Mouse (Mus musculus) kidney, adult 10 weeks (tissue): Measurements from ENCODE around the gene Plekhn1. TPM values are rescaled to one million over a fixed set of nuclear protein-coding genes. Genes with fewer than 3 reads are reported as not detected.

ENCODE experiments used
- polyA plus RNA-seq: library from polyadenylated mRNA; stranded (reverse); fragments of 350-450 nt; fragmentation: Illumina TruSeq; extraction: RNeasy Lipid Tissue Mini Kit (QIAGEN cat#74804); gene quantifications from one replicate; pipeline ENCODE4 v1.2.3, GENCODE M21; 2014; ENCODE audit warnings: low read depth, low replicate concordance

Plekhn1 gene
- polyA plus RNA-seq = 2.0 TPM

DNA sequence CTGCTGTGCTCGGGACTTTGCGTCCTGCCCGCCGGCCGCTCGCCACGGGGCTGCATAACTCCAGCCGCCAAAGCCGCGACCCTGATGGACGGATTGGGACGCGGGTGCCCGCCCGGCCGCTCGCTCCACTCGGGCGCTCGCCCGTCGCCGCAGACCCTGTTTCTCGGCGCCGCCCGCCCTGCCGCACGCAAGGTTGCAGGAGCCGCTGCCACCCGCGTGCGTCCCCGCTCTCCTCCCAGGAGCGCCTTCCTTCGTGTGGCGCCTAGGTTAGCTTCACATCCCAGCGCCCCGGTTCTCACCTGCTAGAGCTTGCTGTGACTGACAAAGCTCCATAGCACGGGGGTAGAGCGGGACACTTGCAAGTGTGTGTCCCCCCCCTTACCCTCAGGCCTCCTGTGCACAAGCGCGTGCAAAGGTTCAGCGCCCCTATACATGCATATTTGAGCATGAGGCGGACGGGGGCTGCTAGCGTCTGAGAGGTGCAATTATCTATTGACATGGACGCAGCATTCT is at the start of gene Plekhn1:
Gene Plekhn1, minus strand, starts transcription at position 157 of the 513 bp plus-strand sequence.

DNA sequence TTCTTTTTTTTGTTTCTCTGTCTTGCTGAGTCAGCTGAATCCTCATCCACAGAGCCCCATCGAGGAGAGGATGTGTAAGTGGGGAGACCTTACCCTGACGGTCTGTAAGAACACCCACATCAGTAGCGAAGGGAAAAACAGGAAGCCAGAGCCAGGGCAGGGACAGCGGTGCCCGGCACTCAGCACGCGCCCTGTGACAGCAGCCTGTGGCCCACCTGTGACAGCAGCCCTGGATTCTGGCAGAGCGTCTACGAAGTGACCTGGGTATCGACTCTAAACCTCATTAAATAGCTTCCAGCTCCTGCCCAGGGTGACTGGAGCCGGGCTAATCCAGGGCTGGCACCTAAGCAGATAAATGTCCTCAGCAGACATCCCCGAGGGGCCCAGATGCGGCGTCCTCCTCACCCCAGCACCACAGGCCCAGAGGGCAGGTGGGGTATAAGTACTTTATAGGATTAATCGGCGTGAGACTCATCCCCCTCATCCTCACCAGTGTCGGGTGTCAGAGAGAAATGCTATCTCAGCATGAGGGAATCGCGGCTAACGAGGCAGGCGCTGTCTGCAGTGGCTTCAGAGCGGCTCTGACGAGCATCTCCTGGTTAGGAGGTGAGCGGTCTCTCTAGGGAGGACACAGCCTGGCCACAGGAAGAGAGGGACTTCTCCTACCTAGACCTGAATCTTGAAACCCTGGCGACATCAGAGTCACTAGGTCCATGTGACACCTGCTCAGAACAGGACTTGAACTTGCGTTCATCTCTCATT is 20.6 kb upstream of the Plekhn1 start, which contains the start of gene Samd11:
Gene Samd11, minus strand, starts transcription at position 580 of the 762 bp plus-strand sequence.

DNA sequence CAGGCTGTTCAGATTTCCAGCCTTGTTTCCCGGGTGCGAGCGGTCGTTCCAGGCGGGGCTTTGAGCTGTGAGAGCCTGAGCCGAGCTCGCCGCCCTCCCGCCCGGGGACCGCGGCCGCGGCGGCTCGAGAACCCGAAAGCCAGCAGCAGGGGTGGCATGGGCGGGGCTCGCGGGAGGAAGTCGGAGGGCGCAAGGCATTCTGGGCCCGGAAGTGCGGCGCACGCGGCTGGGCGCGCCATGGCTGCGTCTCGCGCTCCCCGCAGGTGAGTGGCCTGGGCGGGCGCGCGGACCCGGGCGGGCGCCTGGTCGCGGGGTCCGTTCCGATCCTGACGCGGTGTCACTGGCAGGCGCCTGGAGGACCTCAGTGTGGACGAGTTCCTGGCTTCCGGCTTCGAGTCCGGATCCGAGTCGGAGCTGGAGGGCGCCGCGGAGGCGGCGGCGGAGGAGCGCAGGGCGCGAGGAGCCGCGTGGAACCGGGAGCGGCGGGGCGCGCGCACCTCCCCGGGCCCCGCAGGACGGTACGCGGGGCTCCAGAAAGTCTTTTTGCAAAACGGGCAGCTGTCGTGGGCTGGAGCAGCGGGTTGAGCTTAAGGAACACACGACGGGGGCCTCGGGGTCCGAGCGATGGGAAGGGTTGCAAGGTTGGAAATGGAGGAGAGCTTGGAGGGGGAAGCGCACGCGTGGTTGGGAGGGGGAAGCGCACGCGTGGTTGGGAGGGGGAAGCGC is 1.3 kb upstream of the Plekhn1 start, which contains the start of gene Noc2l:
Gene Noc2l, plus strand, starts transcription at position 203 of the 726 bp plus-strand sequence.

DNA sequence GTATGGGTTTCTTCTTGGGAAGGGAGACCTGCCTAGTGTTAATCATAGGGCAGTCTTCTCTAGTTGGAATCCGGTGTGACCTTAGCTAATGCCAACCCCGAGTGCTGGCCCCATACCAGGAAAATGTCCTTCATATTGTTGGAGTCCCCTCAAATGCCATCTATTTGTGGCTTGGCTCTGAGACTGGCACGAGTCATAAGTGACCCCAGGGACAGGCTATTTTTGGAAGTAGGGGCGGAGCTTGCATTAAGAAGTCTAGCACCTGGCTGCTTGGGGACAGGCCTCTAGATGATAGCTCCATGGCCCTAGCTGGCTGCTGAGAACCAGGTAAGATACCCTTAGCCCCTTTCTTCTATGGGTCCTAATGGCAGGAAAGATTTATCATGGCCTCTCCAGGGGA is 19.0 kb downstream of the Plekhn1 start, which contains the start of gene Perm1:
Gene Perm1, plus strand, starts transcription at position 220 of the 400 bp plus-strand sequence.

DNA sequence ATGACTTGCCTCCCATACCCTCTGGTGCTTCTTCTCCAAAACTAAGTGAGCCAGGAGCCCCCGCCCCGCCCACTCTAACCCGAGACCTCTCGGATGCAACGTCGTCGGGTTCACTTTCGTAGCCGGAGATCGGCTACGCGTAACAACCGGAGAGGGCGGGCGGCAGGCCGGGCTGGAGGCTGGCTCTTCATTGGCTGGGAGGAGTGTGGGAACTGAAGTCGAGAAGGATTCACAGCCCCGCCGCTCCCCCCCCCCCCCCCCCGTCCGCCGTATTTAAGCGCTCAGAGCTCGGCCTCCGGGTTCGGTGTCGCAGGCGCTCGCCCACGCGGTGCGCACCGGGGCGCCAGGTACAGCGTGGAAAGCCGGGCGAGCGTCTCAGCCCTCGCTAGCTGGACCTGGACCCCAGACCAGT is 31.6 kb downstream of the Plekhn1 start, which contains the start of gene AW011738:
Gene AW011738, plus strand, starts transcription at position 304 of the 412 bp plus-strand sequence.

DNA sequence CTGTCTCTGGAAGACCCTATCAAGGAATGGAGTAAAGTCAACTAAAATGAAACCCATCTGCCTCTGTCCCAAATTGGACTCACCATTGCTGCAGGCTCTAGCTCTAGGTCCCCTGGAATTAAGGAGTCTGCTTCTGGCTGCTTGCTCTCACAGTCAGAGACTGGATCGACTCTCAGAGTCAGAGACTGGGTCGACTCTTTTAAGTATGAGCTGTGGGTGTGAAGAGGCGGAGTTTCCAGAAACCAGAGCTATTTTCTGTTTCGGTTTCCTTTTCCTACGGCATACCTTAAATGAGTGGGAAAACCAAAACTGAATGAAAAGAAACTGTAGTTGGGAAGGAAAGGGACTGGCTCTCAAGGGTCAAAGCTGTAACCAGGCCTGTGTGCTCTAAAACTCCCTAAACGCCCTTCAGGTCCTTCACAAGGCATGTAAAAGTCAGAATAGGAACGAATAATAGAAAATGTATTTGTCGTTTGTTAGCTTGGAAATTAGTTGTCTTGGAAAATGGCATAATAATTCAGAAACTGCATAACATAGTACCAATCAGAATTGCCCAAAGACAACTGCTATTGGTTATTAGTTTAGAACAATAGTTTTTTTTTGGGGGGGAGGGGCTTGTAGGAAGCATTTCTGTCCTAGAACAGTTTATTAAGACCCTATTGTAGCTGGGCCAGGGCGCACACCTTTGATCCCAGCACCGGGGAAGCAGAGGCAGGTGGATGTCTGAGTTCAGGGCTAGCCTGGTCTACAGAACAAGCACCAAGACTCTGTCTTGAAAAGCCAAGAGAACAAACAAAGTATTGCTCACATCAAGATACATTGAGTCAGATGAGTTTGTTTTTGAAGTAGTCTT is 33.8 kb downstream of the Plekhn1 start, which contains the start of gene Isg15:
Gene Isg15, minus strand, starts transcription at position 196 of the 853 bp plus-strand sequence.

DNA sequence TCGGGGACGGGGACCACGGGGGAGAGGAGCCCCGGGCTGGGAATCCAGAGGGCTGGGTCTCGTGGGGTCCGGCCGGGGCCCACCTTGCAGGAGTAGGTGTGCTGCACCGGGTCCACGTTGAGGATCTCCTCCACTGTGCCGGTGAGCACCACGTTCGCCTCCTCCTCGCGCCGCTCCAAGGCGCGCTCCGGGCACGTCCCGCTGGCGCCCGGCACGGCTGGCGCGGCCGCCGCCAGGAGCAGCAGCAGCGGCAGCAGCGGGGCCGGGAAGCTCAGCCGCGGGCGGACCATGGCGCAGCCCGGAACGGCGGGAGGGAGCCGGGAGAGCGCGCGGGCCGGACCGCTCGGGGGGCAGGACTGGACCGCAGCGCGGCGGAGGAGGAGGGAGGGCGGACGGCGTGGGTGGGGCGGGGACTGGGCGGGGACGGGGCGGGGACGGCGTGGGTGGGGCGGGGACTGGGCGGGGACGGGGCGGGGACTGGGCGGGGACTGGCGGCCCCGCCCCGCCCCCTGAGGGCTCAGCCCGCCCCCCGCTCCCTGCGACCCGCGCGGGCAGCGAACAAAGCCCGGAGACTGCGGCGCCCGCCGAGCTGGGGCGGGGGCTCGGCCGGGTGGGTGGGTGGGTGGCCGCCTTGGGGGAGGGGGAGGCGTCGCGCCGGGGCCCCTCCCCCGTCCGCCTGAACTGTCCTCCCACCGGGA is 37.4 kb downstream of the Plekhn1 start, which contains the start of gene Agrn:
Gene Agrn, minus strand, starts transcription at position 358 of the 698 bp plus-strand sequence.

Other genes starting within 250 kb of the Plekhn1 start
- gene B3galt6, start 242.2 kb downstream of the Plekhn1 start, polyA plus RNA-seq = 5.6 TPM
- 121 TPM for gene Sdf4, start 242.0 kb downstream of the Plekhn1 start, polyA plus RNA-seq
- not detected for gene Tnfrsf4, start 221.0 kb downstream of the Plekhn1 start, polyA plus RNA-seq
- gene Tnfrsf18, start 208.7 kb downstream of the Plekhn1 start, polyA plus RNA-seq = not detected
- 0.61 TPM for gene Ttll10, start 175.4 kb downstream of the Plekhn1 start, polyA plus RNA-seq
- 1.5 TPM for gene 9430015G10Rik, start 124.9 kb downstream of the Plekhn1 start, polyA plus RNA-seq
- not detected for gene Rnf223, start 104.3 kb downstream of the Plekhn1 start, polyA plus RNA-seq
- 20.3 TPM for gene Agrn, start 37.4 kb downstream of the Plekhn1 start, polyA plus RNA-seq
- not detected for gene Isg15, start 34.0 kb downstream of the Plekhn1 start, polyA plus RNA-seq
- 0.77 TPM for gene AW011738, start 31.6 kb downstream of the Plekhn1 start, polyA plus RNA-seq
- 2.7 TPM for gene Perm1, start 19.0 kb downstream of the Plekhn1 start, polyA plus RNA-seq
- 4.9 TPM for gene Noc2l, start 1.2 kb upstream of the Plekhn1 start, polyA plus RNA-seq
- gene Samd11, start 20.8 kb upstream of the Plekhn1 start, polyA plus RNA-seq = not detected
- not detected for gene Vmn2r-ps159, start 96.2 kb upstream of the Plekhn1 start, polyA plus RNA-seq